Mouse (Mus musculus) cerebellum, adult 2 months (tissue): ENCODE measurements around the gene Dbil5.

Experiments used
- CTCF ChIP-seq: fragments of 200-500 bp; IDR thresholded peaks from 2 replicates; pipeline ENCODE4 v1.5.1; 2011; ENCODE audit warnings: low read depth, mild to moderate bottlenecking, control low read depth, low read length, moderate library complexity, borderline replicate concordance; ENCODE audit not compliant: insufficient read depth
- POLR2A ChIP-seq: fragments of 200-500 bp; IDR thresholded peaks from 2 replicates; pipeline ENCODE4 v1.6.1; 2011; ENCODE audit warnings: low read length, control low read depth, borderline replicate concordance; ENCODE audit not compliant: insufficient read depth

GRCm38 (mm10) chr11:76179495-76180145 is 37.8 kb upstream of the Dbil5 start, which contains the start of the genes Vps53 and Fam57a:
- TF ChIP-seq CTCF (no peak), POLR2A (peak; percentile 73)
